Comparison of ENCODE assay signal across 8 mouse cellular contexts in the genomic region with DNA sequence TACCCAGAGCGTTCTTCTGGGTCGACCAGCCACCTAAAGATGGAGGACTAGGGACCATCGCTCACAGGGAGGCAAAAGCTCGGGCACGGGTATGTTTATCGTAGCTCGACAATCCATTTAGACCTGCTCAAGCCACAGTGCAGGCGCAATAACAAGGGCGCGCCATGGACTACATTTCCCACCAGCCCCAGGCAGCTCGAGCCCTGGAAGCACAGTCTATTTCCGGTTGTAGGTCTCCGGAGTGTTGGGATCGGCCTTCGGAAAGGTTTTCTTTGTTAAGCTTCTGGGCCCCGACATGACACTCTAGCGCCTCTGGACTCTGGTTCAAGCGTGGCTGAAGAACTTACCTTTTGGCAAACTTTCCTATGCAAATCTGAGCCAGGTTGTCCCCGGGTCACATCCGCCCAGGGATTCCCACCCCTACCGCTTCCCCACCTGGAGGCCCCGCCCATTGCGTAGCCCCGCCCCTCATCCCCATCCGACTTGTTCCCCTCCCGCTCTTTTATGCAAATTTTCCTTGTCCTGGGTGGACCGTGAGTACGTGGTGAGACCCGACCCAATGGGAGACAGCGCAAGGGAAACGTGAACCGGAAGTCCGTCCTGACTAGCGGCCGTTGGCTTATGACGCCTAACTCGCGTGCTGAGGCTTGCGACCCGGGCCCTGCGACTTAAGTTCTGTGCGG. TPM values are rescaled to one million over a fixed set of nuclear protein-coding genes. Genes with fewer than 3 reads are reported as not detected.
DNase-seq lines count a peak whose midpoint lies in the region; ATAC-seq and TF ChIP-seq lines count a peak whose summit lies in the region.

A gene (plus strand): TSS at position 591 of the 683 bp plus-strand sequence.

- intact Hi-C loops in gastrocnemius, adult 2 months (cut with DNase I): loop anchor here (10.0 kb wide), 4 partner anchors 101 to 1511 kb away; a partner anchor contains a TSS
- intact Hi-C loops in left cerebral cortex, adult 2 months (cut with DNase I): loop anchor here (1.0 to 10.0 kb wide), 3 partner anchors 101 to 261 kb away; a partner anchor contains a TSS

- H3K9me3 ChIP-seq in hindbrain, postnatal 0 days (ENCODE audit: low read length): peaks cover 6% of the 10 kb centered on the region; the same call in 1 of the 2 replicates

- peak within 1 kb of the TSS; percentile 74 for H3K9ac ChIP-seq in hindbrain, postnatal 0 days (replicated peaks; ENCODE audit: low read length)

- H3K4me1 ChIP-seq in hindbrain, postnatal 0 days (ENCODE audit: insufficient read depth, low read length): peaks cover 11% of the 10 kb centered on the region

- under 1% methylated on average over 42 of the region's 42 CpGs for WGBS in hindbrain, postnatal 0 days

- H3K27ac ChIP-seq in gastrocnemius, adult 2 months: peak within 1 kb of the TSS; percentile 99
- H3K27ac ChIP-seq in hindbrain, postnatal 0 days: peak within 1 kb of the TSS; percentile 81
- peak within 1 kb of the TSS; percentile 94 for H3K27ac ChIP-seq in left cerebral cortex, adult 2 months

- DNase-seq in ZHBTc4 (ENCODE audit: low read depth, low spot score): peak; percentile 99
- DNase-seq in gastrocnemius, adult 2 months: peak; percentile 93
- peak; percentile 99 for DNase-seq in hindbrain, postnatal 0 days (ENCODE audit: low spot score)
- peak; percentile 86 to 92 for DNase-seq in left cerebral cortex, adult 2 months (ENCODE audit: extremely low spot score in 1 of 2, low spot score in 2 of 2)
- peak; percentile 96 to 98 for DNase-seq in right cerebral cortex, postnatal 10 days (ENCODE audit: low spot score in 2 of 2)
- DNase-seq in urinary bladder, postnatal 25 days (ENCODE audit: low spot score): peak; percentile 78

- no peaks in the 10 kb centered on the region for H3K27me3 ChIP-seq in hindbrain, postnatal 0 days (ENCODE audit: insufficient read depth, low read length)

- peaks cover 17% of the 10 kb centered on the region for H3K36me3 ChIP-seq in hindbrain, postnatal 0 days (ENCODE audit: insufficient read depth, low read length)

- no peak for TF ChIP-seq CTCF in gastrocnemius, adult 2 months (IDR thresholded peaks at IDR 0.05)
- TF ChIP-seq CTCF in hindbrain, postnatal 0 days (IDR thresholded peaks at IDR 0.05; ENCODE audit: low read depth): no peak; the same call in 1 of the 2 replicates
- no peak for TF ChIP-seq CTCF in left cerebral cortex, adult 2 months (IDR thresholded peaks at IDR 0.05)

- H3K4me3 ChIP-seq in gastrocnemius, adult 2 months: peak within 1 kb of the TSS; percentile 84
- peak within 1 kb of the TSS; percentile 68 for H3K4me3 ChIP-seq in hindbrain, postnatal 0 days (ENCODE audit: low read length)
- H3K4me3 ChIP-seq in left cerebral cortex, adult 2 months: peak within 1 kb of the TSS; percentile 71

- peak within 1 kb of the TSS; percentile 96 for H3K4me2 ChIP-seq in hindbrain, postnatal 0 days (ENCODE audit: low read depth, low read length)

- ATAC-seq in common myeloid progenitor, adult 5-6 weeks (replicated peaks; ENCODE audit: low read depth, poor library complexity, severe bottlenecking): peak; percentile 87
- ATAC-seq in hindbrain, postnatal 0 days: peak; percentile 98
- ATAC-seq in megakaryocyte, adult 5-6 weeks (ENCODE audit: poor library complexity, severe bottlenecking): peak; percentile 88

RNA-seq across cellular contexts. Expression of the gene that starts here (rescaled TPM):
- 45.4 and 46.5 TPM in 2 replicates for total RNA-seq in common myeloid progenitor, adult 5-6 weeks (2017)
- 1 to 10 TPM; 7.2 to 7.3 TPM for total RNA-seq in gastrocnemius, adult 2 months (2021)
- total RNA-seq in hindbrain, postnatal 0 days (2014; rRNA removed): 22.7 and 22.9 TPM in 2 replicates
- 33.1 and 33.5 TPM in 2 replicates for polyA plus RNA-seq in hindbrain, postnatal 0 days (2015; fragmentation: Nextera tagmentation; extraction: Ambion mirVana)
- total RNA-seq in left cerebral cortex, adult 2 months (2021): 10 to 100 TPM; 18.5 to 18.7 TPM
- 29.0 and 29.7 TPM in 2 replicates for total RNA-seq in megakaryocyte, adult 5-6 weeks (2015)
- total RNA-seq in megakaryocyte, adult 5-6 weeks (2017): 35.1 and 40.4 TPM in 2 replicates

Comparison
In these comparisons a context has a peak if more than half of its experiments do, and no peak if none do; other contexts are left out.
1. Peak in every context shown above with its lines: DNase-seq, ATAC-seq, H3K4me3 ChIP-seq and H3K27ac ChIP-seq.